Mouse (Mus musculus) frontal cortex, adult 2 months (tissue): ENCODE data around the gene Xirp2. TPM values are rescaled to one million over a fixed set of nuclear protein-coding genes. Genes with fewer than 3 reads are reported as not detected.

Experiments used
- DNase-seq, 2 experiments: peaks; one replicate each; pipeline ENCODE4 v3.0.0; 2022; ENCODE audit warnings: low spot score in 1 of 2; ENCODE audit errors: extremely low spot score in 1 of 2
- polyA plus RNA-seq: library from polyadenylated mRNA; depleted of rRNA; stranded (reverse); fragments of >200 nt; gene quantifications from 2 replicates; pipeline ENCODE4 v1.2.3, GENCODE M21; 2012; rRNA removed

The Xirp2 gene
- polyA plus RNA-seq, 1 experiment, result 0.02 TPM

DNA sequence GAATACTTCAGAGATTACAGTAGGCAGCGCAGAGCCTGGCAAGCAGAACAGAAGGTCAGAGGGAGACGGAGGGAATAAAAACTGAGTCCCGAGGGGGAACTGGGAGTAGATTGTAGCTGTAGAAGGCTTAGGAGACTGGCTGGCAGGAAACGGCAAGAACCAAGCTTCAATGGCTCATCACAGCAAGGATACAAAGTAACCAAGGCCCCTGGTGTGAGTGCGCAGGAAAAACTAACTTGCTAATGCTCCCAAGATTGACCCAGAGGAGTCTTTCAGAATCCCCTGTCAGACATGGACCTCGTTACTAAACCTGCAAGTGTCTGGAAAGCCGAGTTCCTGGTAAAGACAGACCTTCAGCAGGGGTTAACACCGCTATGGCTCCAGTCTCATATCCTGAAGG, 98.6 kb downstream of the Xirp2 start:
- DNase-seq, result no peak

DNA sequence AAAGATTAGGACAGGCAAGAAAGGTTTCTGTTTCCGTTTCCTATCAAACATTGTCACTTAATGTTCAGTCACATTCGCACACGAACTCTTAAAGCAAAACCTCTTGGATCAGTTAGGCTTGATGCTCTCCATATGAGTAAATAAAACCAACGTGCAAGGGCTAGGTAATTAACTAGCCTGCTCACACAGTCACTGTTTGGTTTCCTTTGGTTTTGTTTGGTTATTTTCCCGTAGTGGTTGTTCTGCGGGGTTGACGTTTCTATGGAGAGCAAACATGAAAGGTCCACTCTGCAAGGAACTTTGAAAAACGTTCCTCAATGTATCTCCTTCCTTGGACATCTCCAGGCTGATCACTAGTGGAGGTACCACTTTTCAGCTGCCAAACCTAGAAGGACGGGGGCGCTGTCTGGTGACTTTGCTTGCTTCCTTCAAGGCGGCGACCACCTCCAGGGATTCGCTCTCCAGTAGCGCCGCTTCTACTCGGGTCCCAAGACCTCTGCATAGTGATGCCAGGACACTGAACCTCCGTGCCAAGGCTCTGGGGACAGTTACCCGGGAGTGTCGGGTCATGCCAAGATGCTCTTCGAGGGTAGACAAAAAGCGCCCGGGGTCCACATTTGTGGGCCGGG, 119.2 kb downstream of the Xirp2 start:
- peak; percentile 44 to 76 for DNase-seq

DNA sequence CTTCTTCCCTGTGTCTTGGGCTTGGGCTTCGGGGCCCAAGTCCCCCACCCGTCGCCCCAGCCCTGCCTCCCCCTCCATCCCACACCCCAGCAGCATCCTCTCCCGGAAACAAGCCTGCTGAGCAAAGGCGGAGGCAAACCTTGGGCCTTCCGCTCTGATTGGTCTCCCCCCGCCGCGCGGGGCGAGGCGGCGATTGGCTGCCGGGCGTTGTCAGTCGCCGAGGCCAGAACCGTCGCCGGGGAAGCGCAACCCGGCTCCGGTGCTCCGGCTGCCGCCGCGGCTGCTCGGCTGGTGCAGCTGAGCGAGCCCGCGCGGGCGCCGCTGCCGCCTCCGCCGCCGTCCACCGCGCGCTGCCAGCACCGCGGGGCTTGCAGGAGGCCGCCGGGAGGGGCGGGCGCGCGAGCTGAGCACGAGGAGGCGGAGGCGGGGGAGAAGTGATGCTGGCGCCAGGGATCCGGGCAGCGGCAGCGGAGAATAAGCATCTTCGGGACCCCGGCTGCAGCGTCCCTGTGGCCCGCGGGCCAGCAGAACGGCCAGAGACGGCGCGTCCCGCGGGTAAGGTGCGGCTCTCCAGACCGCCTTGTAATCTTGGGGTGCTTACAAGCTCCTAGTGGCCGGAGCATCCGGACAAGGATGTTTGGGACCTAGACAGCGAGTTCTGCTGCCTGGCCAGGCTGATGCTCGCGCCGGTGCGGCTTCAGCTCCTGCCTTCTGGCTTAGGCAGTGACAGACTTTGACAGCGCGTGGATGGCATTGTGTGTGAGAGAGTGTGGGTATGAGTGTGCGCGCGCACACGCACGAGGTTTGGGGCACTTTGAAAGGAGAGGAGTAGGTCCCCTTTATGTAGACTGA, 119.9 kb downstream of the Xirp2 start, which contains the start of gene B3galt1:
Gene B3galt1 (plus strand): TSS at position 392 of the 852 bp plus-strand sequence.
- DNase-seq, result peak; percentile 79 to 93

DNA sequence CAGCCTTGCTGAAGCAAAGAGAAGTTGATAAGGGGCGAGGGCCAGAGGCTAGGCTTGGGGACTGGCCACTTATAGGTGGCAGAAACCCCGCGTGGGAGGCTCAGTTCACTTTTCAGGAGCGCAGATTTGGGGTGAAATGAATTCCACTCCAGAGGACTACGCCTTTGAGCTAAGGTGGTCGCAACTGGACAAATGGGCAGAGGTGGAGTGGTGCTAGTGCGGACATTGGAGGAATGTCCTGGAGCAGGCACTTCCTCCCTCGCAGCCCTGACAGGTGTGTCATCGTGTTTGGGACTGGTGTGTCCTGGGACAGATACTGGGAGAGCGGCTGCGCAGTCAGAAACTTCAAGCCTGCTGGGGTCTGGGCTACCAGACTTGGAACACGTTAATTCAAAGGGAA, 120.8 kb downstream of the Xirp2 start:
- no peak for DNase-seq

DNA sequence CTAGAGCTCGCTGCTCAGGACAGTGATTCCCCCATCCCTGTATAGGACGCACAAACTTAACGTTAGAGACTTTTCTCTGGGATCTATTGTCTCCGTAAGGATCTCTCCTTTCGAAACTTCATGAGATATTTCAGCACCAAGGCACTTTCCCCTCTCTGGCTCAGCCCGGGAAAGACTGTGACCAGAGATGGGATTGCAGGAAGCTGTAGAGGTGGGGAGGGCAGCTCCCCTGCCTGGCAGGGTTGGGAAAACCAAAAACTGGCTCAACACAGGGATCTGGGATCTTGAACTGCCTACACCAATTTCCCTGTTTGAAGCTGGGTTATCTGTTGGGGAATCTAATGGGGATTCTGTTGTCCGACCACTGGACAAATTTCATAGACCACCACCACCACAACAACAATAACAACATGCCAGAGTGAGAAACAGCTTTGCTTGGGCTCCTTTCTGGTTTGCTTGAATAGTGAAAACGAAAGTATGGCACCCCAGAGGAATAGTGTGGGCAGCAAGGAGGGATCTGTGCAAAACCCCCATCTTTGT, 121.4 kb downstream of the Xirp2 start:
- DNase-seq, result no peak

Other genes with a start within 250 kb of the Xirp2 start
- not detected in 2 replicates for gene Gm21830, start 32.3 kb upstream of the Xirp2 start, polyA plus RNA-seq
- not detected in 2 replicates for gene Gm26727, start 12.8 kb upstream of the Xirp2 start, polyA plus RNA-seq
- gene B3galt1, start 119.9 kb downstream of the Xirp2 start, polyA plus RNA-seq, result 25.4 and 26.4 TPM in 2 replicates